Mouse (Mus musculus) 3134 (cell line): Measurements from ENCODE around the gene Nbea.
"Not testable (repeated sequence)": the region's sequence is repeated elsewhere in the genome, so short reads cannot be mapped to it uniquely, and the experiment has no call there.

Experiments used
- DNase-seq: peaks from one replicate; pipeline ENCODE4 v3.0.0-alpha.2; 2011; ENCODE audit warnings: low spot score; ENCODE audit not compliant: insufficient read length; ENCODE audit errors: extremely low read depth

Gene Nbea

DNA sequence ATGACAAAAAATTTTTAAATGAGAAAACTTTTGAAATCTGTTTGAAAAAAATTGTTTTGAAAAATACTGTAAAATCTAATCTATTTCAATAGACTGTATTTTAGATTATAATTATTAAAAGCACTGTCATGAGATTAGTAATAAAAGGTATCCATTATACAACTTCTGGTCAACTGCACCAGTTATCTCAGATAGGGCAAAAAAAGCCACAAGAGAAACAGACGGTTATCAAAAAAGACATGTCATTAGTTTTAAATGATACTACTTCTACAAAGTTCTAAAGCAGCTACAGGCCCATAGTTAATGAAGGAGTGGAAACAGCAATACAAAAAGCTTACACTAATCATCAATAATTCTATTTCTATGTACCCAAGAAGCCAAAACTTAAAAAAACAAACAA, 144.0 kb downstream of the Nbea start:
- DNase-seq = no peak

DNA sequence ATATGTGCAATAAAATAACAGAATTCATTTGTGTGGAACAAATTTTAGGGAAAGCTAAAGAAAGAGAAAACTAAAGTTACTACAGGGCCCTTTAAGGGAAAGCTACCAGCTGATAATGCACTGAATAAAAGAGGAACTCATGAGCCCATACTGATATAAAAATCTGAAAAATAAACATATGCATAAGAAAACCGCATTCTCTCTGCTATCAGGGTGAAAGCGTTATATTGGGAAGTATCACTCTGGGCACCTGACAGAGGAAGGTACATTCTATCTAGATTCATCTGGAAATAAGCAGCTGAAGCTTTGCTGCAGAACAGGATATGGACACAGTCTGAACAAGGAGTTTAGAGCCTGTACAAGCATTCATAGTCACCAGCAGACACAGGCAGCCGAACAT, 148.9 kb downstream of the Nbea start:
- DNase-seq = no peak

DNA sequence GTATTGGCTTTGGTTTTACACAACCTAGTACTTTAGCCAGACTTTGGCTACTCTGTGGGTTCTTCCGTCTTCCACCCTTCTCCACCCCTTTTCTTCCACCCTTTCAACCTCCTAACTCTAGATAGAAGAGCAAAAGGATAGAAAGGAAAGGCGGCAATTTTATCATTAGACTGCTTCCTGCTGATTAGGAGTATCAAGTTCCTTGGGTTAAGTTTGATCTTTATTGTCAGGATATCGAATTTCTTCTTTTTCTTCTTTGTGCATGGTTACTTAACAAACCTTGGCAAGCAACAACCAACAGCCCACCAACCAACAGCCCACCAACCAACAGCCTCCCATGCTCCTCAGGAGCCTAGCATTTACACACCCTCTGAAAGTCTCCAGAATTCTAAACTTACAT, 165.0 kb downstream of the Nbea start:
- DNase-seq = no peak

DNA sequence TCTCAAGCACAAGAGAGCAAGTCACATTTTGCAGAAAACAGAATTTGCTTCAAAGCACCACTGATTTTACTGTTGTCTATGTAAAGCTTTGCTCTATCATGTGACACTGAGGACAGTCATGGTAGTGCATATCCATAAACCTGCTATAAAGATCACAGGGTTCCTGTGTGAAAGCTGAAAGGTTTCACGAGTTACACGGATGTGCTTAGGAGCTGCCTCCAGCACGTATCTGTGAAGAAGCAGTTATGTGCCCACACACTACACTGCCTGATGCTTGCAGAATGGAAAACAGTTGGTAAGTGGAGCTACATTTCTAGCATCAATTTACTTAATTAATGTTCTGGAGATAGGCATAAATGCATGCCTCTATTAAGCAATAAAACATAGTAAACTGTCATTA, 172.4 kb downstream of the Nbea start:
- no peak for DNase-seq

DNA sequence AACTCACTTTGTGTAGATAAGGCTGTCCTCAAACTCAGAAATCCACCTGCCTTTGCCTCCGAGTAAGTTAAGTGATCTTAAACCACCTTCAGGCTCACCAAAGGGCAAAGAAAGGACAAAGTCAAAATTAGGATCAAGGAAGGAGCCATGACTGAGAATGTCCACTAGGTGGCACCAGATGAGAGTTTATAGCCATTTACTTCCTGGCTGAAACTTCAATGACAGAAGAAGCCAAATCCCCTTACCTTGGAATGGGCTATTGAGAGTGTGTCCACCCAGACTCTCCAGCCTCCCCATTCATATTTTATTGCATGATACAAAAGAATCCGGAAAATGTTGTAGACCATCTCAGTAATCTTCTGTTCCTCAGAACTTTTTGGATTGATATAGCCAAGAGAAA, 175.5 kb downstream of the Nbea start:
- DNase-seq = peak; percentile 20

DNA sequence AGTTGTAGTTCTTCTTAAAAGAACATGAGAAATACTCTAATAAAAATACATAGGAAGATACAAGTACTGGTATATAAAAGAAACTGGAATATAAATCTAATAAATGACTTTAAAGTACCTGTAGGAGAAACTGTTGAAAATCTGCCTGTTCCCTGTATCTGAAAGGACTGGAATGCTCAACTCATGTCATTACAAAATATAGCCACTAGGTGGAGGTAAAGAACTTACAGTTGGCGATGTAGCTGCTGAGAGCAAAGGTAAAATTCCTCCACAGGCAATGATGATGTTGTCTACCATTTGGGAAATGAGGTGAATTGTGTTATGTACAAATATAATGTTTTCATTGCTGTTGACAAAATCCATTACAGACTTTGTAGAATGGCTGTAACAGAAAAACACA, 183.2 kb downstream of the Nbea start:
- no peak for DNase-seq

DNA sequence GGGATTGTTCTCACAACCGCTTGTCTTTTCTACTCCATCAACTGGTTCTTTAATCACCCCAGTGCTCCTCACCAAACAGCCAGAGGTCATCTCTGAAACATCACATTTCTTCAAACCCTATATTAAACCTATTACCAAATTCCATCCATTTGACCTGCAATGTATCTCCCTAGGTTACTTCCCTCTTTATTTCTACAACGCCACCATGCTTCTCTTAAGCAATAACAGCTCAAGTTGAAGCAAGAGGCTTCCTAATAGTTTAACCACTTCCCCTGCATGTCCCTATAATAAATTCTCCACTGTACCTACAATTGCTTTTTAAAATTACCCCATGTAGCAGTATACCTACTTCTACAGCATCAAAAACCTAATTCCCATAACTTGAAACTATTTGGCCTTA, 205.1 kb downstream of the Nbea start:
- DNase-seq = no peak

DNA sequence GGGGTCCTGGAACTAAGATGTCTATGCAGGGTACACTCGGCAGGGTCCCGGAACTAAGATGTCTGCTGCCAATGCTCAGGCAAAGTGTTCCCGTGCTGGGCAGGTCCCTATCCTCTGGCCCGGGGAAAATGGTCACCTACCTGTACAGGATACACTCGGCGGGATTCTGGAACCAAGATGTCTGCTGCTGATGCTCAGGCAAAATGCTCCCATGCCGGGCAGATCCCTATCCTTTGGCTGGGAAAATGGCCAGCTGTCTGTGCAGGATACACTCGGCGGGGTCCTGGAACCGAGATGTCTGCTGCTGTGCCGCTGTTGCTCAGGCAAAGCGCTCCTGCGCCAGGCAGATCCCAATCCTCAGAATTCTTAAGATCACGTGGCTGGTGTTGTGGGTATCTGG, 206.5 kb downstream of the Nbea start:
- DNase-seq = not testable (repeated sequence)

DNA sequence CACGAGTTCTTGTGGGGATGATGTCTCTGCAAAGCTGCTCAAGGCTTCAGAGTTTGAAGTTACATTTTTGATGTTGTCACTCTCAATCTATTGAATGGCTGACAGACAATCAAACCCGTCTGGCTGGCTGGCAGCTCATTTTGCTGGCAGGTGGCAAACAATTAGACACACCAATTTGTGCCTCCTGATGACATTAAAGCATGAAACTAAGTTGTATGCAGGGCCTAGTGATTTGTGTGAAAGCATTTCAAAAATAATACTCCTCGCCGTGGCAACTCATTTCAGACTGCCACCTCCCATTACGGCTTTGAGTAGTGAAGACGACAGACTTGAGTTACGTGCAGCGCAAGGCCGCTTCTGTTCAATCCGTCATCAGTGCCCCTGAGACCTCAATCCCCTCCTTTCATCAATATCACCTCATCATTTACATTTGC, 217.8 kb downstream of the Nbea start:
- no peak for DNase-seq

DNA sequence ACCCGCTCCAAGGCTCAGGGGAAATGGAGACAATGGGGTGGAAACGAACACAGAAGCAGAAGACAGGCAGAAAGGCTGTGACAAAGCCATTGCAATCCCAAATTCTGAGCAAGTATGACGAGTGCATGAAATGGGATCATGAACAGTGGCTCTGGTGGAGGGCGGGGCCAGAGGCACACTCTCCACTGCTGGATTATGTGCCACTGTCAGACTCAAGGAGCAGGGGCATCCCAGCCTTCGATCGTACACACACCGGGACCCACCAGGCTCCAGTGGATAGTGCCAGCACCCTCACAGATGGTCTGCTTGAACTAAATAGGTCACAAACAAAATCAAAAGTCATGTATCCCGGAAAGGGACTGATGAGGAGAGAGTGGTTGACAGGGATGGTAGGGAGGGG, 220.5 kb downstream of the Nbea start:
- DNase-seq = no peak

DNA sequence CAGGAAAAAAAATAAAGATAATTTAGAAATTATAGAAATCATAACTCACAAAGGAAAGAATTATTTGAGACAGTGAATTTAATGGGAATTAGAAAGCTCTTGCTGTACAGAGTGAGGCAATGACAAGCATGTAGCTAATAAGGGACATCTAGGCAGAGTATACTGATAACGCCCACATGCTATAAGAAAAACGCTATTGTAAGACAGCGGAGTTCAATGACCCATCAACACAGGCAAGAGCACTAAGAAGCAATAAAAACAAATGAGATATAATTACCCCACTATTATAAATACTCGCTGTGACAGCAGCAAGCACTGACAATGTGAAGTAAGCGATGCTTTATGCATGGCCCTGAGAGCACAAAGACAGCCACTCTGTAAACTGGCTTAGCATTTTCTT, 233.5 kb downstream of the Nbea start:
- no peak for DNase-seq

DNA sequence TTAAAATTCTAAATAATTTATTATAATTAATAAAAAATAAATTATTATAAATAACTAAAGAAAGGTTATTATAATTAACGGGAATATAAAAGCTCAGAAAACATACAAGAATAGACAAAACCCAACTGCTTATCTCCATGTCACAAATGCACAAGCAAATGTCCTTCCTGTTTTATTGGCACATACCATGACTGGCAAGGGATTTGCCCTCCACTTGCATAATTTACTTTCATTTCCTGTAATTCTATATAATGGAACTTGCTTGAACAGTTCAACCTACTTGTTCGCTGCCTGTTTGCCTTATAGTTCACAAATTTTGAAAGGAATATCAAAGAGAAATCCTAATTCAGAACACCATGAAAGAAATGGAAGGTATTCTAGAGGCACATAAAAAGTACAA, 234.4 kb downstream of the Nbea start:
- no peak for DNase-seq

DNA sequence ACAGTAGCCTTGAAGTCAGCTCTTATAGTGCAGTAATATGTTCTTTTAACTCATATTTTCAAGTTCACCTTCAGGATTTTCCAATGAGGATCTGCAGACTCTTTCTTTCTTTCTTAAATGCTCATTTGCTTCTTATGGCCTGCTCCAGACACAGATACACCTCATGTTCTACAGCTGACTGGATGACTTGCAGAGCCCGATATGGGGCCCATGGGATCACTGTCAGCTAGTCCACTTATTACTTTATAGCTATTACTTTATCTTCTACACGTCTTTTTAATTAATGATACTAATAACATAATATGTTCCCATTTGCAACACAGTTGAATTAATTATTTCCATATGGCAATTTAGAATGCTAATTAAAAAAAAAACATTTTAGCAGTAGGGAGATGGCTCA, 256.2 kb downstream of the Nbea start:
- no peak for DNase-seq

DNA sequence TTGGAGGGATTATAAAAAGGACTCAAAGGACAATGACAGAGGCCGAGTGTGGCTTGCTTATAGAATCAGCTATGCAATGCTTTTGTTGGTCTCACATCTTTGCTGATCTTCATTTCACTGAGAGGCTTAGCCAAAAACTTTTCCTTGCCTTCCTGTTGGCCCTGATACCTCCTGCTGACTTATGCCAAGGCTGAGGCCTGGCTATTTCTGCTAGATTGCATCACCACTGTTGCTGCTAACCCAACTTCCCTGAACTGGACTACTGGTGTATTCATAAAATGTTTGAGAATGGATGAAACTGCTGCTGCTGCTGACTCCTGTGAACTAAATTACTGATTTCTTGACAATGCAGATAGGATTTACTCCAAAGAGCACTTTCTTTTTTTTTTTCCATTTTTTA, 274.2 kb downstream of the Nbea start:
- no peak for DNase-seq

DNA sequence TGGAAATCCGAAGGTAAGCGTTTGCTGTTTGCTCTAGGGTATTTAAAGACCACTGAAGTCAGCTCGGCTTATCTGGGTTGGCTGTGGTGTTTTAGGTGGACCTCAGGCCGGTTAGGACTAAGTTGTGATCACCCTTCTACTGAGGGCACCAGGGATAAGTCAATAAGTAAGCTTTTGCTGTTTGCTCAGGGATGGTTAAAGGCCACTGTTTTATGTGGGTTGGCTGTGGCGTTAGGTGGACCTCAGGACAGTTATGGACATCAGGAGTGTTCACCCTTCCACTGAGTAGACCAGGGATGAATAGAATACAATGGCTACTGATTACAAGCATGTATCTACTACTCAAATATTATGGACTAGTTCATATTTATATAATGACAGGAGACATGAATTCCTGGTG, 292.9 kb downstream of the Nbea start:
- no peak for DNase-seq

DNA sequence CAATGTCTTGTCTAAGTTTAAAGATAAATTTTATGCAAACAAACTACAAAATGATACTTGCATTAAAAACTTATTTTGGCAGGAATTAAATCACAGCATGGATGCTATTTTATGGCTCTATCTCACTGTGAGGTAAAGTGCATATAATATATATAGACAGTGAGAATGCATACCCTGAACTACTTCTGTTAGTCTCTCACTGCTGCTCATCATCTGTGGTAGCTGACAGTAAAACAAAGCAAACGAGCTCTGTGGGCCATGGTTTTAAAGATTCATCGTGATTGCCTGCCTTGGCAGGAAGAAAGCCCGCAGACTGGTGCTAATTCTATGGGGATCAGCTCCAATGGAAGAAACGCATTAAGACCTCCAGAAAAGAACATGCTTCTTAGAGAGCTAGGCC, 294.3 kb downstream of the Nbea start:
- DNase-seq = no peak

DNA sequence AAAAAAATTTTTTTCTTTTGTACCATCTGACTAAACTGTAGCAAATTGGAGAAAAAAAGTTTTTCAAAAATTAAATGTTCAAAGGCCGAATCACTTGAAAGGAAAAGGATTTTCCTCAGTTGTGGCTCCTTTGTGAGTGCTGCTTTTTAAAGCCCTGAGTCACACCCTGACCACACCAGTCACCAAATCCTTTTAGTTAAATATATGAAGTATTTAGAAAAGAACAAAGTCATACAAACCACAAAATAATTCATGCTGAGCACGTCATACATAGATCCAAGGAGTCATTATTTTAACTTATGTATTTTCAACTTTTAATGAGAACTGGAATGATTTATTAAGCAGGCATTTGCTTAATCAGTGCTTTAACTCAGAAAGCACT, 295.7 kb downstream of the Nbea start:
- no peak for DNase-seq

DNA sequence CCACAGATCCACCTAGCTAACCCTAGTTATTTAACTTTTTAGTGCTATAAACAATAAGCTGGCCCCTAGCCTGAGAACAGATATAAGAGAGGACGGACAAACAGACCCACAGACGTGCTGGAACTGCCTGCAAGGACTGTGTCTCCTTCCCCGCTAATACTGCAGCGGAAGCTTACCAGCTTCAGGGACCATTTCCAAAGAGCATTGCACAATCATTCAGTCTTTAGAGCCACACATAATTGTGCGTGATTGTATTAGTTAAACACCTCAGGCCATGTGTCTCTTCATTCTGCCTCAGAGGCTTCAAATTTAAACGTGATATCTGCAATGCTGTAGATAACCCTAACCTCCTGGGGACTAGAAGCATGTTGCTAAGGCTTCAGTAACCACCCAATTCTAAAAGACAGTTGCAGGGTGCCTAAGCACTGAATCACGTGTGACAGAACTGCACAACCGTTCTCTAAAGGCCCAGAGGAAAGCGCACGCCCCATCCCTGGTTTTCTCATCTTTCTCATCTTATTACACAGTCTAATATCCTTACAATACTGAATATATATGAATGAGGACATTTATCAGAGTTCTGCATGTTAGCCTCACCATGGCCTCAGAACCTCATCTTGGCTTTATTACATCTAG, 296.2 kb downstream of the Nbea start:
- no peak for DNase-seq

DNA sequence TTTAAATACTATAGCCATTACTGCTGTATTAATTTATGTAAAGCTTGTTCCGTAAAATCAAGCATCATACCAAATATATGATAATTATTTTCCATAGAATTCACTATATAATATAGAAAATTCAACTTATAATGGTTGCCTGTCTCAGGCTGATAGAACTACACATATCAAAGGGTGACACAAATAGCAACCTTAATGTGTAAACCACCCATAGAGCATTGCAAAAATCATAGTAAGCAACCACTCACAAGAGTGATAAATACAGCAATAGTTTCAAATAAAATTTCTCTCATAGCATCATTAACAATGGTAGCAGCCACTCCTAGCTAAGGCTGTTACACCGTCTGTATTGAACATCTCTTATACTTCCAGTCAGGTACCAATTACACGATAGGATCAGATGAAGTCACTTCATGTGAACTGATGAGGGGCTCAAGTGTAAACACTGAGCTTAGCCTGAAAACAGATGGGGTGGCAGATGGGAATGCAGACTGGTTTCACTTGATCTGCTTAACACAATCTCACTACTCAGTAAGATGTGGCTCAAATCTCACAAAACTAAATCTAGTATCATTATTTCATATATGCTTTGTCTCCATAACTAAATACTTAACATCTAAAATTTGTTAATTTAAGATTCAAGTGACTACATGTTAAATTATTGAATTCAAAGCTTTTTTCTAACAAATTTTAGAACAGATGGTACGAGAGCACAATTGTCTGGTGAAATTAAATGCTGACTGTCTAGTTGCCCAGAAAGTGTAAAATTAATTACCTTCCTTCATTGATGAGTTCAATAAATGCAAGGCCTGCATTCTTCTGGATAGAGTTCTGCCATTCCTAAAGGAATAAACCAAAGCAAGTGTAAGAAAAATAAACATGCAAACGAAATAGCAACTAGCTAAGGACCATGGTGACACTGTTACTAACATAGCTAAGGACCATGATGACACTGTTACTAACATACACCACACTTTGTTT, 310.3 kb downstream of the Nbea start:
- no peak for DNase-seq

DNA sequence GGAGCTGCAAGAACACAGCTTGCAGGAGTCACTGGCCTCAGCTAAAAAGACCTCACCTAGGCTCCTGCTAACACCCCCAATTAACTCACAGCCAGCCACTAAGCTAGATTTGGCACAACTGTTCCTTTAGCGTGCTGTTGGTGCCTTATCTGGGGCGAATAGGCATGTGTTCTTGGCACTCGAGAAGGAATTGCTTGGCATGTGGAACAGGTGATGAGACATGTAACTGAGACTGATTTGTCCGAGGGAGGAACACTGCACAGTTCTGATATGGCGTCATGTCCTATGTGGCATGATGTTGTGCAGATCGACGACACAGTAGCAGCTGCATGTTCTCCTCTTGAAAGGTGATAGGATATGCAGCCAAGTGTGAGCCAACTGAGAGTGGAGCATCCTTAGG, 331.0 kb downstream of the Nbea start:
- DNase-seq = no peak

DNA sequence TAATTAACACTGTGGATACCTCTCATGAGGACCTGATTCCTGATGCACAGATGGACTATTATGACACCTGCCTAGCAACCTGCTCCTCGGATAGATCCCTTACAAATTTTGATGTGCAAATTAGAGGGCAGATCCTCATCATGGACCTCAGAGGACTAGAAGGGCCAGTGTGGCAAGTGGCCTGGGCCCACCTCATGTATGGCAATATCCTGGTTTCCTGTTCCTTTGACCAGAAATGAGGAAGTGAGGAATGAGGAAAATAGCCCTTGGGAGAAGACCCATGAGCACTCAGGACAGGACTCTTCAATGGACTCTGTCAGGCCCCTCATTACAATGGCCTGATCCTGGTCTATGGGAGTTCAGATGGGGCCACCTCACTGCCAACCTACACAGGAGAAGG, 336.4 kb downstream of the Nbea start:
- no peak for DNase-seq

DNA sequence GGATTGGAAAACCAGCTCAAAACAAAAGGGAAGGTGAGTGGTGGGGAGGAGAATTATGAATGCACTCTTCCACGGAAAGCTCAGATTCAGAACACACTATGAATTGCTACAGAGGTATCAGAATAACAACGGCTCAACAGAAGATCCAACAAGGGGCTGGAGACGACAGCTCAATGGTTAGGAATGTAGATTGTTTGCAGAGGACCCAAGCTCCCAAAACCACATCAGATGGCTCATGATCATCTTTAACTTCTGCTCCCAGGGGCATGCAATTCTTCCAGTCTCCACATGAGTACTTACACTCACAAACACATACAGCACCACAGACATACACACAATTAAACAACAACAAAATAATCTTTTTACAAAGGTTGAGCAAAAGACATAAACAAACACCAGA, 346.3 kb downstream of the Nbea start:
- no peak for DNase-seq
